Mouse (Mus musculus): ENCODE measurements around the gene Farp1.

- TF ChIP-seq POLR2A (IDR thresholded peaks at IDR 0.05; ENCODE audit: extremely low read depth, insufficient read depth, low read length) (no peak), CTCF (IDR thresholded peaks at IDR 0.05; ENCODE audit: low read depth, low read length) (no peak)
These were observed 131.0 kb downstream of the Farp1 start for GRCm38 (mm10) chr14:121166038-121166436.
